Mouse (Mus musculus): ENCODE results near the gene Card19.

Card19 gene

GRCm38 (mm10) chr13:49170623-49171022 is 45.2 kb downstream of the Card19 start:
- DNase-seq (ENCODE audit: low read depth) = no peak

DNA sequence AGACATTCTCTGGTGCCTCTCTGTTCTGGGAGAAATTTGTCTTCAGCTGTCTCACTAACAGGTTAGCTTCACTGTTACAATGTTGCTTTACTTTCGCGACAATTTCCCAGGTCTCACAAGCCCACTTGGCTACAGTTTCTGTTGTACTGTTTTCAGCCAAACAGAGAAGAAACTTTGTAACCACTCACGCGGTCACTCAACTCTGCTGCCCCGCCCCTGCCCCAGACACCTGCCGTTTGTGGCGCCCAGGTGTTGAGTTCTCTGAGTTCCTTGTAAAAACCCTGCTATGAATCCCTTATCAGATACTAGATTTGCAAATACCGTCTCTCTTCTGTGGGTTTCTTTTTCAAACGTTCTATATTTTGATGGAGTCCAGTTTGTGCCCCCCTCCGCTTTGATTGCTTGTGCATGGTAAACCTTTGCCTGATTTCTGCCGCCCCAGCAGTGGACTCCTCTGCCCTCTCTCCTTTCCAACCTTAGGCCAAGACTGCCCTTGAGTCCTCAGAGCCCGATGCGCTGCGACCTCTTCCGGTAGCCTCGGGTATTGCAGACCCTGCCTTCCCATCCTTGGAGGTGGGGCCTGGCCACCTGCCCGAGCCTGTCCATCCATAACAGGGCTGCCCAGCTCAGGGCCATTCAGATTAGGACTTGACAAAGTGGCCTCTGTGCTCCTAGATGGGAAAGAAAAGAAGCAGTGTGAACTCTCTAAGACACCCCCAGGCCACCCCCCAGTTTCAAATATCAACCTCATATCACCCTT is 46.2 kb downstream of the Card19 start:
- peak; percentile 76 for DNase-seq (ENCODE audit: low read depth)

DNA sequence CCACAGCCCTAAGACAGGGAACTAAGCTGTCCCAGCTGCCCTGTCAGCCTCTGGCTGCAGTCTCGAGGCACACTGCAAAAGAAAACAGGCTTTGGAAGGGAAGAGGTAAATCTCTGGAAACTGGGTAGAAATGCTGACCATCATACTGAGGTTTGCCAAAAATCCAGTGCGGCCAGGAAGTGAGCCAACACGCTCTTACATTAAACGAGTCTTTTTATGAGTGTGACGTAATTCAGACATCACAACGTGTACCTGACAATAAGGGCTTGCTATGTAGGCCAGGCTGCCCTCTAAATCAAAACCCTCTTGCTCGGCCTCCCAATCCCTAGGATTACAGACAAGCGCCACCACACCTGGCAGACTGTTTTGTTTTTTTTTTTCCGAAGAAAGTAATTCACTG is 48.8 kb downstream of the Card19 start:
- no peak for DNase-seq (ENCODE audit: low read depth)

DNA sequence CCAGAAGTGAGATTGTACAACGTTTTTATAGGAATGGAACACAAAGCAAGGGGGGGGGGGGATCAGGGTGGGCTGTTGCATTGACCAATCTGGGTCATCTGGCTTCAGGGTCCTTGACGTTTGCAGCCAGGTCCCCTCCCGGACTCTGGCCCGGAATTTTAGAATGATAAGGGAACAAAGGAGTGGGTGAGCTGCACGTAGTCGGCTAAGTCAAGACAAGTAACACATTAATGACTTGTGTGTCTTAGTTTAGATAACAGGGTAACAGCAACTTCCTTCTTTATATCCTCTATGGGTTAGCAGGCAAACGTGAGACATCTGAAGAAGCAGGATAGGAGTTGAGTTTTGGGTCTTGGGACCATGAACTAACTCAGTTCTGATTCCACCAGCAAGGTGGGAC is 52.2 kb downstream of the Card19 start:
- no peak for DNase-seq (ENCODE audit: low read depth)

GRCm38 (mm10) chr13:49162722-49163121 is 53.1 kb downstream of the Card19 start:
- DNase-seq (ENCODE audit: low read depth) = no peak

DNA sequence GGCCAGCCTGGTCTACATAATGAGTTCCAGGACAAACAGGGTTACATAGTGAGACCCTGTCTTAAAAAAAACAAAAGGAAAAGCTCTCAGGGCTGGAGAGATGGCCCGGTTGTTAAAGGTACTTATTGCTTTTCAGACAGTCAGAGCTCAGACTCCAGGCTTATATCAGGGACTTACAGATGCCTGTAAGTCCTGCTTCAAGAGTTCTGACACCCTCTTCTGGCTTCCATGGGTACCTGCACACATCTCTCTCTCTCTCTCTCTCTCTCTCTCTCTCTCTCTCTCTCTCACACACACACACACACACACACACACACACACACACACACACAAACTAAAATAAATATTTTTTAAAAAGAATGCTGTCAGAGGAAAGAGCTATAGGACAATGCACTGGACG is 54.6 kb downstream of the Card19 start:
- no peak for DNase-seq (ENCODE audit: low read depth)

- DNase-seq (ENCODE audit: low read depth) = no peak
These were observed 57.7 kb downstream of the Card19 start for GRCm38 (mm10) chr13:49158040-49158713.

GRCm38 (mm10) chr13:49156645-49157044 is 59.2 kb downstream of the Card19 start:
- no peak for DNase-seq (ENCODE audit: low read depth)

- no peak for DNase-seq (ENCODE audit: low read depth)
These were observed 61.2 kb downstream of the Card19 start for GRCm38 (mm10) chr13:49154621-49155020.

- DNase-seq (ENCODE audit: low read depth) = no peak
These were observed 61.8 kb downstream of the Card19 start for GRCm38 (mm10) chr13:49154028-49154427.
